Mouse (Mus musculus): Measurements from ENCODE around the gene A3galt2.

Gene A3galt2

DNA sequence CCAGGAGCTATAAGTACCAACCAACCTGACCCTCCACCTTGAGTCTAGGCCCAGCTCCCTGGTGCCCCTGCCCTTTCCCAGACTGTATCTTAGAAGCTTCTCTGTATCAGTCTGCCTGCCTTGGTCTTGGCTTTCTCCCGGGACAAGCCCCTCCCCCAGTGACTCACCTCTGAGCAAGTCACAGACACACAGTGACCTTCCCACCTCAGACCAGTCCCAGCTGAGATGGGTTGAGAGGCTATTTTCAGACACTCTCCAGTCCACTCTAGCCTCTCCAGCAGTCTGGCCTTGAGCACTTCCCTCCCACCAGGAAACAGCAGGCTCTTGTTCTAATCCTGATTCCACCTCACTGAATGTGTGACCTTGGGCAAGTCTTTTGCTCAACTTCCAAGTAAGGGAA lies 38.5 kb downstream of the A3galt2 start:
- peak; percentile 34 for DNase-seq (ENCODE audit: low read depth, low spot score)

DNA sequence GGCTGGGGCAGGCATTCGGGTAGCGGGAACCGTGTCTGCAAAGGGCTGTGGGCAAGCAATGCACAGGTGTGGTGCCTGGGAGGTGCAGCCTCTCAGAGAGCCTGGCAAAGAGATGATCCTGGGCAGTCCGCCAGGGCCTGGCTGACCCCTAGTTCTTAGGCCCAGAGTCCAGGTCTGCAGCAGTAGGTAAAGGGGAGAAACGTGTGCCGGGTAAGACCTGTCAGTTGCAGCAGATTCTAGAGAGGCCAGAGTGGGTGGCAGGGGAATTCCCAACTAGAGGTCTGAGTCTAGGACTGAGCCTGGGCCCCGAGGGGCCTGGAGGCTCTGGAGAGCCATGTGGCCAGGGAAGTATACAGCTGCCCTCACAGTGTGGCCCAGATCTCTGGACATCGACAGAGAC lies 39.0 kb downstream of the A3galt2 start:
- DNase-seq (ENCODE audit: low read depth, low spot score) = no peak

DNA sequence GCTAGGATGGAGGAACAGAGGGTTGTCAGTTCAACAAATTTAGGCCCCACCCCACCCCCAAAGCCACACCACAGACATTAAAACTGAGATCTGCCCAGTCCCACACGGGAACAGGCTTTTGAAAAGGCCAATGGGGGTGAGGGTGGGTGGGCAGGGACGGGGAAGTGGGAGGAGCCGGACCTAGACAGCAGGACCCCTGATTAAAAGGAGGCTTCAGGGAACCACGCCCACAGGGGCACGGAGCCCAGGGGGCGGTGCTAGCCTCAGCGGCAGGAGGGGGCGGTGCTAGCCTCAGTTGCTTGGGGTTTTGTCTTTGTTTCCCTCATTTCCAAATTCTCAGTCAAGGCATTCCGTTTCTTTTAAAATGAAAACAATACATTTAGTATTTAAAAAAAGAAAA lies 40.4 kb downstream of the A3galt2 start:
- DNase-seq (ENCODE audit: low read depth, low spot score) = peak; percentile 60

DNA sequence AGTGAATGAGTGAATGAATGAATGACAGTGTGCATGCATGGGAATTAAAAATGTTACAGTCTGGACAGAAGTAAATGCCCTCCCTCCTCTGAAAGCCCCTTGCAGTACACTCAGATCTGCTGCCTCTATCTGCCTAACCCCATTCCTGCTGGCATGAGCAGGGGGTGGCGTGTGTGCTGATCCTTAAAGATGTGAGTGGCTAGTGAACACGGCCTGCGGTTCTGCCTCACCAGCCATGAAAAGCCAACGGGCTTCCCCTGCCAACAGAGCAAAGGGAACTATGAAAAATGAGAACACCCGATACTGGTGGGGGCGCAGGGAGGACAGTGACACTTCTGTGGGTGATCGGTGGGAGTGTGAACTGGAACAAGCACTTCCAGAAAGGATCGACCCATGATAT lies 41.6 kb downstream of the A3galt2 start:
- DNase-seq (ENCODE audit: low read depth, low spot score) = no peak

DNA sequence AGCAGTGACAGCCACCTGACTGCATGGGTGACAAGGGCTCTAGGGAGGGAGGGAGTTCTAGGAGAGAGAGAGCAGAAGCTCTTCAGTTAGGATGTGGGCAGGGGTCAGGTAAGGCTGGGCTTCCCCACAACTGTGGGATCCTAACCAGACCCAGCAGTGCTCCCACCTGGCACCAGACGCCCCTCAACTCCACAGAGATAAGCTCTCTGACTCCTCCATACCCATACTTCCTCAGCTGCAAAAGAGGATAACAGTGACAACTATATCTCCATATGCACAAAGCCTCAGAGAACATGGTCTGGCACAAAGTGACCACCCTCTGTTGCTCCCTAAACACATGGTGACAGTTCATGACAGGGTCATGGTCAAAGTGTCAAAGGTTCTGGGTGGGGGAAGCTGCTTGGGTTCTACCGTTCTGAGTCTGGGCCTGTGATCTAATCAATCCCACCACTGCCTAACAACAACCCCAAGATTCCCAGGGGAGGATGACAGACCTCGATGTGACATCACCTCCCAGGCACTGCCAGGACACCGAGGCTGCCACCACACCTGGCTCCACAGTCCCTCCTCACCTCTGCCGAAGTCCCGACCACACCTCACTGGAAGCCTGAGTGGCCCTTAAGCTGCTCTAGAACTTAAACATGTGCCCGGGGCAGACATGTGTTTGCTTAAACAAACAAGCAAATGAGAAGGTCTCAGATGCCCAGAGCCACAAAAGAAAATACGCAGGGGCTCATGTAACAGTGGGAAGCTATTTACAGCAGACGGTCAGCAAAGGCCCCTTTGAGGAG lies 46.7 kb downstream of the A3galt2 start:
- DNase-seq (ENCODE audit: low read depth, low spot score) = no peak

DNA sequence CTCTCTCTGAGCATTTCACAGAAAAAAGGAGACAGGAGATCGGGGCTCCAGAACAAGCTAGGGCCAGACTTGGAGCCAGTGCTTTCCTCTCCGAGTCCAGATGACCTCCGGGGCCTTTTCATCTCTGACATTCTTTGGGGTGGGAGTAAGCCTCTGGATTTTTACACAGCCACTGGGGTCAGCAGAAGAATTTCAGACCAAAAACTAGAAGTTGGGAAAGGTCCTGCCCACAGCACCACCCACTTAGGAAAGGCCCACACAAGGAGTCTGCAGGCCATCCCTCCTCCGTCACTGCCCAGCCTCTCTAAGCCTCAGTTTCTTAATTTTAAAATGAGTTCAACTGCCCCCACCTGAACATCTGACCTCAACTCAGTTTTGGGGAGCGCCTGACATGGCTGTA lies 48.4 kb downstream of the A3galt2 start:
- no peak for DNase-seq (ENCODE audit: low read depth, low spot score)

DNA sequence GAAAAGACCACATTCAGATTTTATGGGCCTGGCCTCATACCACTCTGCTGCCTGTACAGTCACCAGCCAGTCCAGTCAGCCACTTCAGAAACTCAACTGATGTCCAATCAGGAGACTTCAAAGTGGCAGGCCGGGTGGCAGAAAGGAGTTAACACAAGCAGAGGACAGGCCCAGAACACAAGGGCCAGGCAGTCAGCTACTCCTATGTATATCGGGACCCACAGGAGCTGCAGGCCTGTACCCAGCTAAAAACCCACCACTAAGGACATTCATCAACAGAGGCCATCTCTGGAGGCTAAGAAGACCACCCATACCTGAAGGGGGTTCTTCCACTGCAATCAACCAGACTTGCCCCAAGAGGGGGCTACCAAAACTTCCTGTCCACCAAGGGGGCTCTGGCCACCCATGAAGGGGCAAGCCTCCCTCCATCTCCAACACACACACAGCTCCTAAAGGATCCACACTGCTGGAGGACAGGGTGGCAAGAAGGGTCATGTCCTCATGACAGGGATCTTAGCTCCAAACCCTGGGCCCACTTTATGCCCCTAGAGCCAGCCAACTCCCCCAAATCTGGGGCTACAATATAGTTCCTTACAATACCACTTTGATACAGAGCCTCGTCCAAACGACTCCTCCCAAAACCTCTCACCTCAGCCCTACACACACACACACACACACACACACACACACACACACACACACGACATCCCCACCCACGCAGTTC lies 49.4 kb downstream of the A3galt2 start:
- DNase-seq (ENCODE audit: low read depth, low spot score) = no peak

DNA sequence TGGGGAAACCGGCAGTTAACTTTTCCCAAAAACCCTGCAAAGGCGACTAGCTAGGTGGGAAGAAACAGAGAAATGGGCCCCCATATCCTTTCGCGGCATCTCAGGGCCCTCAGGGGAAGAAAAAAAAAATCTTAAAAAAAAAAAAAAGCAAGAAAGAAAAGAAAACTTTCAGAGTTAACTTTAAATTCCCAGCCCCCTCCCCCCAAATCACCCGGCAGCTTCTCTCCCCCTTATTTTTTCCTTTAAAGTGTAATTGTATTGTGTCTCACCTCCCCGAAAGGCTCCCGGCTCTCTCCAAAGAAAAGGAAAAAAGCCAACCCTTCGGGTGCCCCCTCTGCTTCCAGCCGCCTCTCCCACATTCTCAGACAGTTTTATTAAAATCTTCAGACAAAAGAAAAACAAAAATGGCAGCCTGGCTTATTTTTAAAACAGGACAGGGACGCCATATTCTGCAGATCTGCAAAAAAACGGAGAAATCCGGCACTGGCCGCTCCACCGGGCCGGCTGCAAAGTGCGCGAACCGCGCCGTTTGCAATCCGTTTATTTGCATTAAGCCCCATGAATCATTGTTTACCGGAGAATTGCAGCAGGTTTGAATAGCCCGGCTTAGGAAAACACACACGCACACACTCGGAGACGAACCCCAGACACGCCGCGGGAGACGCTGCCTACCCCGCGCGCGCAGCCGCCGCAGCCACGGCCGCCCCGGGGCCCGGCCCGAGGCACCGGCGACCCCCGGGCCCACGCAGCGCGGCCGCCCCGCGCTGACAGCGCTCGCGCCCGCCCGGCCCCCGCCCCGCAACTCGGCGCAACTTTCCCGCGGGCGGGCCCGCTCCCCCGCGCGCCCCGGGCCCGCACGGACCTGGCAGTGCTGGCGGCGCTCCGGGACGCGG lies 50.2 kb downstream of the A3galt2 start:
- peak; percentile 50 for DNase-seq (ENCODE audit: low read depth, low spot score)

DNA sequence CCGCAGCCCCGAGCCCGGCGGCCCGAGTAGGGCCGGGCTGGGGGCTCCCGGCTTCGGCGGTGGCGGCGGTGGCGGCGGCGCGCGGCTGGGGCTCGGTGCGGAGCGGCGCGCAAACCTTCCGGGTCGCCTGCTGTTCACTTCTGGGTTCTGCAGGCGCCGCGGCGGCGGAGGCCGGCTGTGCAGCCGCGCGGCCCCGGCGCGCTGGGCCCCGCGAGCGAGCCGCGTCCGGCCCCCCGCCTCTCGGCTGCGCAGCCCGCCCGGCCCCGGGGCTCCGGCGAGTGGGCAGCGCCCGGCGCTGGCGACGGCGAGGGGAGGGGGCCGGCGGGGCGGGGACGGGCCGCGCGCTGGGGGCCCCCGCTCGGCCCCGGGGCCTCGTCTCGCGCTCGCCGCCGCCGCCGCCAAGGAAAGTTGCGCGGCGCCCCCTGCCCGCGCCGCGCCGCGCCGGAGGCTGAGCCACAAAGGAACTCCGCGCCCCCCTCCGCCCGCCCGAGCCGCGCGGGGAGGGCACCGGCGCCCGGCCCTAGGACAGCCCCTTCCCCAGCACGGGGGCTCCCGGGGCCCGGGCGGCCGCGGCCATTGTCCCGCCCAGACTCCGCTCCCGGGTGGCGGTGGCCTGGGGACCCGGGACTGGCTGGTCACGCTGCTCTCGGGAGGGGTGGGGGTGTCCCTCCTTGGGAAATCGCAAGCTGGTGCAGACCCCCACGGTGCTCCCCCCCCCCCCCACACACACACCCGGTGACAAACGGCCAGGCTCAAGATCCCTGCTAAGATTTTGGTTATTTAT lies 51.1 kb downstream of the A3galt2 start, which contains the start of gene Zfp362:
TSS of gene Zfp362 (minus strand) at position 3 of the 784 bp plus-strand sequence.
- peak; percentile 57 for DNase-seq (ENCODE audit: low read depth, low spot score)

DNA sequence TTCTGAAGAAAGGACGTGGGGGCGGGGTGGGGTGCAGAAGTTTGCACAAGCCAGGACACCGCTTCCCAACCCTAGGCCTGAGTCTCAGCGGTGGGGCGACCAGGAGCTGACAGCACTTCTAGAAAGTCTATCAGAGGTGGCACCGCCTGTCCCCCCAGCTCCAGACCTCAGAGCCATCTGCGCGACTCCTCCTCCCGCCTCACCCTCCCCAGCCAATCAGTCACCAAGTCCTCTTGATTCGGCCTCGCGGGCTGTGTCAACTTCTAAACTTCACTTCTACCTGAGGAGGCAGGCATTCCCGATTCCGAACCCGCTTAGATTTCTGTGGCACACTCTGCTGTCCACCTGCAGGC lies 51.6 kb downstream of the A3galt2 start:
- DNase-seq (ENCODE audit: low read depth, low spot score) = peak; percentile 83

DNA sequence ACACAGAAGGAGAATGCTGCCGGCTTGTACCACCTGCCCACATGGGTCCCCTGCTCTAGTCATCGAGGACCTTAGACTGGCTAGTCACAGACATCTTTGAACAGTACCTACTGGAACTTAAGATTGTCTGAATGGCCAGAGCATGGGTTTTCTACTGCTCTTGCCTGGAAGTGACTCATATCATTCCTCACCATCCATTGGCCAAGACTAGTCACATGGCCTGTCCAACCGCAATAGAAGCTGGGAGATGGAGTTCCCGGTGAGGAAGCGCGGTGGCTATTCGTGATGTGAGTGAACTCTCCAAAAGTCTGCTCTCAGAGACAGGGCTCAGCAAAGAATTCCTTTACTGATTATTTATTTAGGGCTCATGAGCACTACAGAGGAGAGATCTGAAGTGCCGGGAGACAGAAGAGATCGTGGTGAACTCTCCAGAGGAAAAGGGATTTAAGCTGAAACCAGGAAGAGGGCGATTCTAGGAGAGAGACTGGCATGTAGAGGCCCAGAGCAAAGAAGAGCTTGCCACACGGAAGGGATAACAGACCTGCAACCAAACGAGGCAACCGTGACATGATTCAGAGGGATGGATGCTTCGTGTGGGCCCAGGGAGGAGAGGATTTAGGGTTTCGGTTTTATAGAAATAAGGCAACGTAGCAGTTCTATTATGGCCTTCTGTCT lies 56.4 kb downstream of the A3galt2 start:
- DNase-seq (ENCODE audit: low read depth, low spot score) = peak; percentile 90

DNA sequence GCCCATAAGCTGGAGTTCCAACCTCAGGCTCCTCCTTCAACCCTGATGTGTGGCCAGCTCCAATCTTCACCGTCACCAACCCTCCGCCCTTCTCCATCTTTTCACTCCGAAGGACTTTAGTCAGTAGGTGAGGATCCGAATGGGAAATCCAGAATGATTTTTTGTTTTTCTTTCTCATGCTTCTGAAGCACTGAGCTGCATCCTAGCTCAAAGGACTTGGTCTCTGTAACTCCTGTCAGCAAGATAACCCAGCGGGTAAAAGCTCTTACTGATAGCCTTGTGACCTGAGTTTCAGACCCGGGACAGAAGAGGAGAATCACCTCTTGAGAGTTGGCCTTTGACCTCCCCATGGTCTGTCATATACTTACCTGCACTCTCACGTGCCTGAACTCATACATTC lies 61.8 kb downstream of the A3galt2 start:
- DNase-seq (ENCODE audit: low read depth, low spot score) = no peak
